Mouse (Mus musculus) megakaryocyte, embryonic 14.5 days (primary cell): Measurements from ENCODE around the gene Inppl1. TPM values are rescaled to one million over a fixed set of nuclear protein-coding genes. Genes with fewer than 3 reads are reported as not detected.
A peak's percentile ranks its signal among the peaks of the same experiment; 100 is the strongest.

Experiments
- H3K27me3 ChIP-seq: replicated peaks from 2 replicates; pipeline ENCODE3; 2012; ENCODE audit warnings: inconsistent platforms
- H3K36me3 ChIP-seq: replicated peaks from 2 replicates; pipeline ENCODE3; 2012; ENCODE audit warnings: low read length, inconsistent platforms, mixed read lengths
- H3K4me1 ChIP-seq: 2 replicates; pipeline ENCODE4 v1.6.1; 2012; ENCODE audit warnings: inconsistent platforms
- H3K4me3 ChIP-seq: replicated peaks from 2 replicates; pipeline ENCODE3; 2012; ENCODE audit warnings: moderate library complexity, mild to moderate bottlenecking, inconsistent platforms
- H3K9me3 ChIP-seq: 2 replicates; pipeline ENCODE4 v1.6.1; 2012; ENCODE audit warnings: inconsistent platforms
- FLI1 ChIP-seq: IDR thresholded peaks from 2 replicates; pipeline ENCODE4 v1.6.1; 2012; ENCODE audit warnings: low read length, inconsistent platforms, mixed read lengths
- GATA1 ChIP-seq: IDR thresholded peaks from 3 replicates; pipeline ENCODE4 v1.6.1; 2012; ENCODE audit warnings: mixed read lengths, low read length, inconsistent platforms, borderline replicate concordance
- polyA plus RNA-seq: library from polyadenylated mRNA; stranded (reverse); fragments of >175 nt; gene quantifications from 2 replicates; pipeline ENCODE4 v1.2.3, GENCODE M21; 2012; ENCODE audit warnings: low replicate concordance; ENCODE audit not compliant: insufficient read depth

Gene Inppl1
- polyA plus RNA-seq, 1 experiment = 78.9 TPM

- no peaks in the 10 kb centered on the region for H3K36me3 ChIP-seq
- peaks cover 5% of the 10 kb centered on the region; the same call in 1 of the 2 replicates for H3K4me1 ChIP-seq
- H3K9me3 ChIP-seq = no peaks in the 10 kb centered on the region
- TF ChIP-seq FLI1 (no peak), GATA1 (no peak)
- peaks cover 15% of the 10 kb centered on the region for H3K27me3 ChIP-seq
- no peak overlapping the region for H3K4me3 ChIP-seq
Measured at GRCm38 (mm10) chr7:101852846-101853245, 14.8 kb upstream of the Inppl1 start.

GRCm38 (mm10) chr7:101851689-101852088 is 13.7 kb upstream of the Inppl1 start:
- Histone ChIP-seq H3K9me3 (no peaks in the 10 kb centered on the region), H3K4me1 (peaks cover 5% of the 10 kb centered on the region; the same call in 1 of the 2 replicates), H3K27me3 (peaks cover 9% of the 10 kb centered on the region), H3K4me3 (no peak overlapping the region), H3K36me3 (no peaks in the 10 kb centered on the region)
- no peak for TF ChIP-seq FLI1
- no peak for TF ChIP-seq GATA1

- Histone ChIP-seq H3K9me3 (no peaks in the 10 kb centered on the region), H3K27me3 (peaks cover 18% of the 10 kb centered on the region), H3K4me3 (no peak overlapping the region), H3K4me1 (peaks cover 13% of the 10 kb centered on the region), H3K36me3 (no peaks in the 10 kb centered on the region)
- TF ChIP-seq GATA1 (no peak), FLI1 (no peak)
Measured at GRCm38 (mm10) chr7:101847934-101848333, 9.9 kb upstream of the Inppl1 start.

- no peak overlapping the region for H3K4me3 ChIP-seq
- no peaks in the 10 kb centered on the region for H3K9me3 ChIP-seq
- TF ChIP-seq GATA1 = no peak
- no peak for TF ChIP-seq FLI1
- H3K4me1 ChIP-seq = peaks cover 15% of the 10 kb centered on the region
- no peaks in the 10 kb centered on the region for H3K36me3 ChIP-seq
- H3K27me3 ChIP-seq = peaks cover 29% of the 10 kb centered on the region
Measured at GRCm38 (mm10) chr7:101844186-101844585, 6.2 kb upstream of the Inppl1 start.

GRCm38 (mm10) chr7:101837154-101837605 is 849 bp downstream of the Inppl1 start:
- no peaks in the 10 kb centered on the region for H3K9me3 ChIP-seq
- TF ChIP-seq GATA1 = no peak
- TF ChIP-seq FLI1 = no peak
- peaks cover 34% of the 10 kb centered on the region for H3K36me3 ChIP-seq
- H3K4me3 ChIP-seq = peak overlapping the region; percentile 94
- peaks cover 45% of the 10 kb centered on the region for H3K27me3 ChIP-seq
- H3K4me1 ChIP-seq = peaks cover 33% of the 10 kb centered on the region

- peaks cover 47% of the 10 kb centered on the region for H3K27me3 ChIP-seq
- H3K4me3 ChIP-seq = peak overlapping the region; percentile 94
- H3K36me3 ChIP-seq = peaks cover 41% of the 10 kb centered on the region
- no peak for TF ChIP-seq FLI1
- TF ChIP-seq GATA1 = no peak
- H3K9me3 ChIP-seq = no peaks in the 10 kb centered on the region
- peaks cover 33% of the 10 kb centered on the region for H3K4me1 ChIP-seq
Measured at GRCm38 (mm10) chr7:101836271-101837153, 1.5 kb downstream of the Inppl1 start.

GRCm38 (mm10) chr7:101835457-101836109 is 2.4 kb downstream of the Inppl1 start:
- TF ChIP-seq GATA1 (no peak), FLI1 (no peak)
- peak overlapping the region; percentile 94 for H3K4me3 ChIP-seq
- H3K9me3 ChIP-seq = 0 out of 2 replicates have a peak, but pooled peaks cover 4% of the 10 kb centered on the region
- H3K4me1 ChIP-seq = peaks cover 33% of the 10 kb centered on the region
- peaks cover 50% of the 10 kb centered on the region for H3K36me3 ChIP-seq
- H3K27me3 ChIP-seq = peaks cover 47% of the 10 kb centered on the region

GRCm38 (mm10) chr7:101834903-101835302 is 3.1 kb downstream of the Inppl1 start:
- peaks cover 40% of the 10 kb centered on the region for H3K27me3 ChIP-seq
- no peak overlapping the region for H3K4me3 ChIP-seq
- peaks cover 29% of the 10 kb centered on the region for H3K4me1 ChIP-seq
- peaks cover 9% of the 10 kb centered on the region; the same call in 1 of the 2 replicates for H3K9me3 ChIP-seq
- TF ChIP-seq FLI1 = no peak
- TF ChIP-seq GATA1 = no peak
- peaks cover 56% of the 10 kb centered on the region for H3K36me3 ChIP-seq

GRCm38 (mm10) chr7:101833916-101834584 is 4.0 kb downstream of the Inppl1 start:
- TF ChIP-seq FLI1 (no peak), GATA1 (no peak)

GRCm38 (mm10) chr7:101833352-101833751 is 4.7 kb downstream of the Inppl1 start:
- TF ChIP-seq FLI1 (no peak), GATA1 (no peak)
- peaks cover 28% of the 10 kb centered on the region for H3K4me1 ChIP-seq
- H3K4me3 ChIP-seq = no peak overlapping the region
- H3K9me3 ChIP-seq = peaks cover 10% of the 10 kb centered on the region; the same call in 1 of the 2 replicates
- H3K36me3 ChIP-seq = peaks cover 71% of the 10 kb centered on the region
- peaks cover 38% of the 10 kb centered on the region for H3K27me3 ChIP-seq

More at GRCm38 (mm10) chr7:101833916-101834584, 4.0 kb downstream of the Inppl1 start:
- H3K9me3 ChIP-seq = peaks cover 10% of the 10 kb centered on the region; the same call in 1 of the 2 replicates
- peaks cover 43% of the 10 kb centered on the region for H3K27me3 ChIP-seq
- H3K4me3 ChIP-seq = no peak overlapping the region
- peaks cover 28% of the 10 kb centered on the region for H3K4me1 ChIP-seq
- peaks cover 64% of the 10 kb centered on the region for H3K36me3 ChIP-seq
